Mouse (Mus musculus) spleen, postnatal 4 days (tissue): ENCODE measurements at regions not wholly inside any gene's neighbourhood (a gene's known extent, or its start where the extent isn't known, plus 50 kb on each side); places are given as distances from the start of the nearest gene placed in this dataset.
"Not testable (repeated sequence)": the region's sequence is repeated elsewhere in the genome, so short reads cannot be mapped to it uniquely, and the experiment has no call there.

Experiments used
- DNase-seq, 2 experiments: peaks; one replicate each; pipeline ENCODE4 v3.0.0; 2022; ENCODE audit warnings: low spot score in 2 of 2

DNA sequence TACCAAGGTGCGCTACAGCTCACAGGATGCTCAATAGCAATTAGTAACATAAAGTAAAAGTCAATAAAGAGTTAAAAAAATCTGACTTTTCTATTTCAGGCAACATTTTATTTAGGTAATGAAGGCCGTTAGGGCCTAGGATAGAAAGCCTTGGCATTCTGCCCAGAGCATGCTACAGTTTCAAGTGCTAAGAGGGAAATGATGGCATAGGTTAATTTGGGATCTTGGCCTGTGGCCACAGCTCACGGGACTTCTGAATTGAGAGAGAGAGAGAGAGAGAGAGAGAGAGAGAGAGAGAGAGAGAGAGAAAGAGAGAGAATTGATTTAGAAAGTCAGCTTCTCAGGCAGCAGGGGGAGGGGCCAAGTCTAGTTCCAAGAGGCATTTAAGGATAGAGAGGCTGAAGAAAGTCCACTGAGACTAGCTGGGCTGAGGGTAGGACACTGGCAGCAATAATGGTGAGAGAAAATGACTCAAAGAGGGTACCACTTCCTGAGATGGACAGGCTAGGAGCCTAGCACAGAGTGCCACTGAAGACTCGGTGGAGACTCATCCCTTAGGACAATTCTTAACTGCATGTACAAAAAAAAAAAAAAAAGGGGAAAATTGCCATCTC, 52.6 kb upstream of the Klf14 start:
- DNase-seq: no peak

GRCm38 (mm10) chr6:31016566-31016965, 57.7 kb upstream of the Klf14 start:
- no peak for DNase-seq

GRCm38 (mm10) chr6:31021776-31022175, 62.9 kb upstream of the Klf14 start:
- DNase-seq: no peak

GRCm38 (mm10) chr6:31029777-31030176, 70.9 kb upstream of the Klf14 start:
- DNase-seq: no peak

DNA sequence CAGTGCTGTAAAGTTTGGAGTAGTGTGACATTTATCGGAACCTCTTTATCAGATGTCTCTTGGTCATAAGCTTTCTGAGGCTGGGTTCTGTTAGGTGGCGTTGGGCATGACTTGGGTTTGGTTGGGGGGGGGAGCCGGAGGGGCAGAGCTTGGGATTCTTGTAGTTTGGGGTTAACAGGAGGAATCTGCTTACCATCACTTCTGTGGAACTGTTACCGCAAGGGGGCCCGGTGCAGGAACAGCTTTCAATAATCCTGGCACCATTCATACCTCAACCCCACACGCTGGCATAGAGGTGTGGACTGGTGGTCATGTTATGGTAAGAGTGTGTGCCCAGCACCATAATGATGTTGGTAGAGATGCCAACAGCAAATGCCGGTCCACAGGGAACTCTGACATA, 72.1 kb upstream of the Klf14 start:
- DNase-seq: no peak

DNA sequence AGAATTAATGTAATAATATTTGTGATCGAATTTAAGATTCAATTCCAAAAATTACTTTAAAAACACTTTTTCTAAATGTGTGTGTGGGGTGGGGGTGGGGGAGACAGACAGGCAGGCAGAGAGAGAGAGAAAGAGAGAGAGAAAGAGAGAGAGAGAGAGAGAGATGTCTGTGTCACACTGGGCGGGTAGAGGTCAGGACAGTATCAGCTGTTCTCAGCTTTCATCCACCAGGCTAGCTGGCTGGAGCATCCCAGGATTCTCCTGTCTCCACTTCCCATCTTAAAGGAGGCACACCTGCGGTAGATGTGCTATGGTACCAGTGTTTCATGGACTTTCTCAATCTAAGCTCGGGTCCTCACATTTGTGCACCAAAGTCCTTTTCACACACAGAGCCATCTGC, 73.3 kb upstream of the Klf14 start:
- no peak for DNase-seq

- DNase-seq: peak in 1 of 2 experiments; percentile 71
Measured at GRCm38 (mm10) chr6:31032980-31033608, 74.2 kb upstream of the Klf14 start.

- DNase-seq: no peak
Measured at GRCm38 (mm10) chr6:31034796-31035195, 75.9 kb upstream of the Klf14 start.

DNA sequence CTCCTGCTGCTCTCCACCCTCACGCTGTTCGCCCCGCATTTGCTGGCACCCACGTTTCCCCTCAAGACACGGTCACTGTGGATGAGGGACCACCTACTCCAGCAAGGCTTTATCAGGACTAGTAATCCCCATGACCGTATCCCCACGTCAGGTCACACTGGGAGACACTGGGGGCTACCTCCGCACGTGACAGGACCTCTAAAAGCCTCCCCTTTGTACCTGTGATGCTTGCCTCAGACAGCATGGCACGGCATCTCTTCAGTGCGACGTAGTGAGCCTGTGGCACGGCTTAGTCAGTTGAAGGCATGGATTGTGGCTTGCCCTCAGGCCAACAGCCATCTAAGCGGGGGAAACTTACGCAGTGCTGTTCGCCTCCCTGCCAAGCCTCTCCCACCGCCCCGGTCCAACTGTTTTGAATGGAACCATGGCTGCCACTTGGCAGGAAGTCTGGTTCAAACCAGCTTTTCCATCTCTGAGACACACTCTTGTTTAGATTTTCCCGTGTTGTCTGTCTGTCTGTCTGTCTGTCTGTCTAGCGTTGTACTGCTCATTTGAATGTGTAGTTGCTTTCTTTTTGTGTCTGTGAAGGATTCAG, 79.0 kb upstream of the Klf14 start:
- DNase-seq: no peak

- DNase-seq: not testable (repeated sequence)
Measured at GRCm38 (mm10) chr6:31038445-31038844, 79.6 kb upstream of the Klf14 start.

DNA sequence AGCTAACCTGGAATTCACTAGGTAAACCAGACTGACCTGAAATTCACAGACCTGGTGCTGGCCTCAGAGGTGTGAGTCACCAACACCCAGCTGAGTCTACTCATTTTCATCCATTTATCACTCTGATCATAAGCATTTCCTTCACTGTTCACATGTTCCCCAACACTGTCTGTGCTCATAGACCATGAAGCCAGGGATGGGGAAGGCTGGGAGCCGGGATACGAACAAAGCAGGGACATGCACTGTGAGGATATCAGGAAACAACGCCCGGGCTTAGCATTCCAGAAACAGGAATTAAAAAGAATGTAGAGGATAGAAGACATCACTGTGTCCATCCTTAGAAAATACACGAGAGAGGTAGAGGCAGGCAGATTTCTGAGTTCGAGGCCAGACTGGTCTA, 80.6 kb upstream of the Klf14 start:
- DNase-seq: no peak

DNA sequence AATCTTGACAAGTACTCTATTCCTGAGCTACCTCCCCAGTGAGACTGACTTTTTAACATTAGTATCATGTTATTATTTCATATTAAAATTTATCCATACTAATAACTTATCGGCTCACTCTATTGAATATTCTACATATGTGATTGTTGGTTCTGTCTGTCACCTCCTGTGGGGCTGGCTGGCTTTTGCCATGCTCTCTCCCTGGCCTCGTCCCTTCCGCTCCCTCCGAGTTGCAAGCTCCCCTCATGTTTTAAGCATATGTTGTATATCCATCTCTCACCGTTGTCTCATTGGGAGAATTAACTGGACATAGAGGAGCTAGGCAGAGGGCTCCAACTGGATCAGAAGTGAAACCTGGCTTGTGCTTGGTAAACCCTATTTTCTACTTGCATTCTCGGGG, 81.9 kb upstream of the Klf14 start:
- no peak for DNase-seq

DNA sequence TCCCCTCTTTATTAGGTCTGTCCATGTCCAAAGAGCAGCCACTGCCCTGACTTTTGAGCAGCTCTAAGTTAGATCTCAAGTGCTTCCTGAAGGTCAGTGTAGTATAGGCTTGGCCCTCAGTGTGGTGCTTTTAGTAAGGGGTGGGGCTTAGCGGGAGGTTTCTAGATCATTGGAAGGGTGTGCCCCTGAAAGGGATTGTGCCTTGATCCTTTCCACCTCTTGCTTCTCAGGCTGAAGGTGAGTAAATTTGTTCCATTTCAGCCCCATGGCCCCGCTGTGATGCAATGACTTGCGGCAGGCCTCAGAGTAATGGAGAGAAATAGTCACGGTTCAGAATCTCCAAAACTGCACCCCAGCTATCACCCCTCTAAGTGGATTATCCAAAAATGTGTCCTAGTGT, 84.5 kb upstream of the Klf14 start:
- DNase-seq: no peak

- no peak for DNase-seq
Measured at GRCm38 (mm10) chr6:31043919-31044318, 85.0 kb upstream of the Klf14 start.

DNA sequence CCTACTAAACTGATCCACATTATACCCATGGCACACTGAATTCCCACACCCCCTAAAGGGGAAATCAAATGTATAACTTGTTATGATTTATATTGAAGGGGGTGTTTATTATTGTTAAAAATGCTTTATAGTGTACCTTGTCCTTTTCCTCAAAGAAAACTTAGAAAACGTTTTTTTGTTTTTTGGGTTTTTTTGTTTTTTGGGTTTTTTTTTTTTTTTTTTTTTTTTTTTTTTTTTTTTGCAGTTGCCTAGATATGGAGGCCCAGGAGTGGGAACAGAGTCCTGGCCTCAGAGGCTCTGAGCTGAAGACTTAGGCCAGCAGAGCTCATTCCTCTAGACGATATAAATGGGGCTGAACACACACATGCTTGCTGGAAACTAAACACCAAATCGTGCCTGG, 87.3 kb upstream of the Klf14 start:
- no peak for DNase-seq

GRCm38 (mm10) chr6:31048920-31049576, 90.2 kb upstream of the Klf14 start:
- DNase-seq: no peak

DNA sequence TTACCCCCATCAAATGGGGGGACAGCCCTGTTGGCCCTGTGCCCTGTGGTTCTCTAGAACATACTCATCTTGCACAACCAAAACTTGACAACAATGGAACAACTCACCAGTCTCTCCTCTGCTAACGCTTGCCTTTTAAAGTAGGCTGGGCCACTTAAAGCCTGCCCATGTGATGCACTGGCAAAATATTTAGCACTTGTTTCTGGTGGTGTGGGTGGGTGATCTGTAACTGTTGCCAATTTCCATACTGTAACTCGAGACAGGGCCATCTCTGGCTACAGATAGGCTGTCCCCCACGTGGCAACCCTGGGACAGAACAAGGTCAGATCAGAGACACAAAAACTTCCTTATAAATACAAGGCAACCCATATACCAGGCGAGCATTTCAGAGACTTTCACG, 92.0 kb upstream of the Klf14 start:
- DNase-seq: no peak

GRCm38 (mm10) chr6:31051771-31052170, 92.9 kb upstream of the Klf14 start:
- DNase-seq: no peak

- DNase-seq: no peak
Measured at GRCm38 (mm10) chr6:31053003-31053402, 94.1 kb upstream of the Klf14 start.

GRCm38 (mm10) chr6:31056786-31057566, 98.1 kb upstream of the Klf14 start:
- no peak for DNase-seq

DNA sequence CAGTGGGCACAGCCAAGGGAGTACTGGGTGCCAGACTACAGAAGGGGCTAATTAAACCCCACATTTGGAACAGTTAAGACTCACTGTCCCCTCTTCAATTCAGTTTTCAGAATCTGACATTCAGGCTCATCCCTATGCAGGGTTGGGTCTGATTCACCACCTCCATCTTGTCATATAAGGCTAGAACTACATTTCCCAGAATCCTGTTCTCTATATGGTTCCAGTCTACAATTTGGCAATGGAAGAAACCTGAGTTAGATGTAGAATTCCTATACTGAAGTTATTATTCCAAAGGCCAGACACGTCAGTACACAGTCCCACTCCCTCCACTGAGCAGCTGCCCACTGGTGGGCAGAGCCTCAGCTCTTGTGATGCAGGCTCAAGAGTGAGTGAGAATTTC, 99.4 kb upstream of the Klf14 start:
- no peak for DNase-seq

- DNase-seq: no peak
Measured at GRCm38 (mm10) chr6:31058961-31059360, 100.1 kb upstream of the Klf14 start.
